Mouse (Mus musculus) MEL-GATA-1-ER (cell line): ENCODE data around the gene Bhlhb9.

Experiments
- DNase-seq: peaks from one replicate; pipeline ENCODE4 v3.0.0-alpha.2; 2012; ENCODE audit warnings: low read depth; ENCODE audit errors: extremely low read depth

Gene Bhlhb9

GRCm38 (mm10) chrX:135886234-135886585 is 88.8 kb downstream of the Bhlhb9 start:
- DNase-seq, result no peak

GRCm38 (mm10) chrX:135916580-135916979 is 119.2 kb downstream of the Bhlhb9 start:
- no peak for DNase-seq

GRCm38 (mm10) chrX:135917116-135917515 is 119.7 kb downstream of the Bhlhb9 start:
- DNase-seq, result no peak

GRCm38 (mm10) chrX:135922162-135922561 is 124.8 kb downstream of the Bhlhb9 start:
- no peak for DNase-seq

GRCm38 (mm10) chrX:135925911-135926310 is 128.5 kb downstream of the Bhlhb9 start:
- DNase-seq, result no peak

- no peak for DNase-seq
These were observed 131.2 kb downstream of the Bhlhb9 start for GRCm38 (mm10) chrX:135928588-135928987.

GRCm38 (mm10) chrX:135936452-135936851 is 139.1 kb downstream of the Bhlhb9 start:
- no peak for DNase-seq
